Mouse (Mus musculus) MEL (cell line): ENCODE measurements around the gene Pex11b. TPM values are rescaled to one million over a fixed set of nuclear protein-coding genes. Genes with fewer than 3 reads are reported as not detected.
A peak's percentile ranks its signal among the peaks of the same experiment; 100 is the strongest.

Experiments
- DNase-seq: peaks from one replicate; pipeline ENCODE4 v3.0.0; 2011; ENCODE audit warnings: low read depth, low spot score
- H3K27ac ChIP-seq: 2 replicates; pipeline ENCODE4 v1.5.1; 2012; ENCODE audit warnings: low read depth, mild to moderate bottlenecking, control low read depth, low read length, moderate library complexity; ENCODE audit not compliant: control insufficient read depth
- H3K27me3 ChIP-seq, 2 experiments: fragments of 150-350 bp in 1 of 2; sonication (generic) in 1 of 2; 2 replicates each; pipeline ENCODE4 v1.6.1; 2012; ENCODE audit warnings: low read length in 2 of 2, mild to moderate bottlenecking in 2 of 2, improper control_type of control experiment in 1 of 2, moderate library complexity in 1 of 2; ENCODE audit not compliant: insufficient read depth in 2 of 2, control insufficient read depth in 1 of 2
- H3K36me3 ChIP-seq, 2 experiments: 2 replicates each; pipeline ENCODE4 v1.6.1; 2012 to 2014; ENCODE audit warnings: low read length in 2 of 2, improper control_type of control experiment in 1 of 2, inconsistent platforms in 1 of 2, mild to moderate bottlenecking in 1 of 2; ENCODE audit not compliant: insufficient read depth in 2 of 2, control insufficient read depth in 1 of 2
- H3K4me1 ChIP-seq, 2 experiments: fragments of 150-350 bp in 1 of 2; sonication (generic) in 1 of 2; 2 replicates each; pipeline ENCODE4 v1.6.1; 2012; ENCODE audit warnings: low read length in 2 of 2, improper control_type of control experiment in 1 of 2, mild to moderate bottlenecking in 1 of 2; ENCODE audit not compliant: insufficient read depth in 2 of 2, control insufficient read depth in 1 of 2
- H3K4me3 ChIP-seq, 2 experiments: fragments of 150-350 bp in 1 of 2; sonication (generic) in 1 of 2; 2 replicates each; pipeline ENCODE4 v1.5.1; 2012; ENCODE audit warnings: low read depth in 2 of 2, low read length in 2 of 2, mild to moderate bottlenecking in 2 of 2, moderate library complexity in 2 of 2, control low read depth in 1 of 2, improper control_type of control experiment in 1 of 2; ENCODE audit not compliant: control insufficient read depth in 1 of 2, insufficient read depth in 1 of 2
- H3K79me2 ChIP-seq: 2 replicates; pipeline ENCODE4 v1.6.1; 2012; ENCODE audit warnings: mild to moderate bottlenecking, low read length, moderate library complexity; ENCODE audit not compliant: control insufficient read depth, poor library complexity, insufficient read depth
- H3K9ac ChIP-seq: 2 replicates; pipeline ENCODE4 v1.6.1; 2012; ENCODE audit warnings: low read depth, mild to moderate bottlenecking, control low read depth, low read length, moderate library complexity; ENCODE audit not compliant: control insufficient read depth, poor library complexity, severe bottlenecking
- H3K9me3 ChIP-seq: fragments of 150-350 bp; sonication (generic); replicated peaks from 2 replicates; pipeline ENCODE4 v1.6.1; 2012; ENCODE audit warnings: mild to moderate bottlenecking, low read length, improper control_type of control experiment, moderate library complexity; ENCODE audit not compliant: insufficient read depth
- BHLHE40 ChIP-seq: IDR thresholded peaks from 2 replicates; pipeline ENCODE4 v1.6.1; 2012; ENCODE audit warnings: low read depth, mild to moderate bottlenecking, inconsistent platforms, low read length, improper control_type of control experiment, borderline replicate concordance
- CHD1 ChIP-seq: IDR thresholded peaks from 2 replicates; pipeline ENCODE4 v1.6.1; 2012; ENCODE audit warnings: low read depth, mild to moderate bottlenecking, inconsistent platforms, low read length, improper control_type of control experiment
- CHD2 ChIP-seq: IDR thresholded peaks from 2 replicates; pipeline ENCODE4 v1.6.1; 2011; ENCODE audit warnings: low read length, improper control_type of control experiment
- CTCF ChIP-seq, 3 experiments: IDR thresholded peaks in 2 of 3; conservative IDR thresholded peaks in 1 of 3; 2 replicates each; pipeline ENCODE4 v1.5.1; 2011 to 2012; ENCODE audit warnings: low read length in 3 of 3, low read depth in 2 of 3, mild to moderate bottlenecking in 2 of 3, improper control_type of control experiment in 1 of 3, inconsistent platforms in 1 of 3, mixed read lengths in 1 of 3, moderate library complexity in 1 of 3; ENCODE audit not compliant: control insufficient read depth in 1 of 3, insufficient read depth in 1 of 3, poor library complexity in 1 of 3, severe bottlenecking in 1 of 3
- E2F4 ChIP-seq: IDR thresholded peaks from 2 replicates; pipeline ENCODE4 v1.6.1; 2011; ENCODE audit warnings: low read depth, low read length, improper control_type of control experiment, borderline replicate concordance
- ELF1 ChIP-seq: IDR thresholded peaks from 2 replicates; pipeline ENCODE4 v1.6.1; 2014; ENCODE audit warnings: low read depth, mild to moderate bottlenecking, inconsistent platforms, low read length, improper control_type of control experiment, moderate library complexity
- EP300 ChIP-seq, 2 experiments: IDR thresholded peaks; 2 replicates each; pipeline ENCODE4 v1.6.1; 2011; ENCODE audit warnings: improper control_type of control experiment in 2 of 2, low read length in 2 of 2, low read depth in 1 of 2, mild to moderate bottlenecking in 1 of 2
- ETS1 ChIP-seq: IDR thresholded peaks from 2 replicates; pipeline ENCODE4 v1.6.1; 2012; ENCODE audit warnings: low read depth, mild to moderate bottlenecking, inconsistent platforms, low read length, improper control_type of control experiment, moderate library complexity
- GABPA ChIP-seq: IDR thresholded peaks from 2 replicates; pipeline ENCODE4 v1.6.1; 2012; ENCODE audit warnings: low read depth, mild to moderate bottlenecking, inconsistent platforms, low read length, improper control_type of control experiment, moderate library complexity
- GATA1 ChIP-seq: IDR thresholded peaks from 2 replicates; pipeline ENCODE4 v1.6.1; 2011; ENCODE audit warnings: low read depth, low read length, improper control_type of control experiment
- HCFC1 ChIP-seq: IDR thresholded peaks from 2 replicates; pipeline ENCODE4 v1.6.1; 2012; ENCODE audit warnings: low read depth, mild to moderate bottlenecking, inconsistent platforms, low read length, improper control_type of control experiment, moderate library complexity
- JUND ChIP-seq: IDR thresholded peaks from 2 replicates; pipeline ENCODE4 v1.6.1; 2011; ENCODE audit warnings: low read depth, mild to moderate bottlenecking, improper control_type of control experiment, low read length
- KAT2A ChIP-seq: conservative IDR thresholded peaks from 2 replicates; pipeline ENCODE4 v1.6.1; 2012; ENCODE audit warnings: low read depth, low read length, improper control_type of control experiment, inconsistent platforms
- MAFK ChIP-seq: IDR thresholded peaks from 2 replicates; pipeline ENCODE4 v1.6.1; 2011; ENCODE audit warnings: low read depth, mild to moderate bottlenecking, low read length, improper control_type of control experiment, borderline replicate concordance
- MAX ChIP-seq: IDR thresholded peaks from 2 replicates; pipeline ENCODE4 v1.6.1; 2011; ENCODE audit warnings: low read length, improper control_type of control experiment
- MAZ ChIP-seq: IDR thresholded peaks from 2 replicates; pipeline ENCODE4 v1.6.1; 2012; ENCODE audit warnings: low read depth, mild to moderate bottlenecking, inconsistent platforms, low read length, improper control_type of control experiment
- MEF2A ChIP-seq: IDR thresholded peaks from 2 replicates; pipeline ENCODE4 v1.6.1; 2014; ENCODE audit warnings: low read depth, mild to moderate bottlenecking, inconsistent platforms, low read length, improper control_type of control experiment; ENCODE audit not compliant: poor library complexity, insufficient replicate concordance, severe bottlenecking; ENCODE audit errors: extremely low read depth
- MXI1 ChIP-seq: IDR thresholded peaks from 2 replicates; pipeline ENCODE4 v1.6.1; 2011; ENCODE audit warnings: mild to moderate bottlenecking, low read depth, low read length, improper control_type of control experiment
- NELFE ChIP-seq: IDR thresholded peaks from 2 replicates; pipeline ENCODE4 v1.6.1; 2011; ENCODE audit warnings: low read depth, low read length, improper control_type of control experiment
- NRF1 ChIP-seq: IDR thresholded peaks from 2 replicates; pipeline ENCODE4 v1.6.1; 2014; ENCODE audit warnings: low read depth, mild to moderate bottlenecking, inconsistent platforms, low read length, improper control_type of control experiment, moderate library complexity; ENCODE audit not compliant: poor library complexity, insufficient read depth, severe bottlenecking
- POLR2A ChIP-seq, 2 experiments: IDR thresholded peaks; 2 replicates each; pipeline ENCODE4 v1.6.1; 2011 to 2012; ENCODE audit warnings: low read length in 2 of 2, mild to moderate bottlenecking in 2 of 2, control low read depth in 1 of 2, improper control_type of control experiment in 1 of 2, low read depth in 1 of 2, moderate library complexity in 1 of 2; ENCODE audit not compliant: control insufficient read depth in 1 of 2, insufficient read depth in 1 of 2, poor library complexity in 1 of 2
- POLR2AphosphoS2 ChIP-seq: IDR thresholded peaks from 2 replicates; pipeline ENCODE4 v1.6.1; 2011; ENCODE audit warnings: low read length, improper control_type of control experiment
- POLR2AphosphoS5 ChIP-seq: IDR thresholded peaks from 2 replicates; pipeline ENCODE4 v1.6.1; 2012; ENCODE audit warnings: low read depth, borderline replicate concordance, mild to moderate bottlenecking, inconsistent platforms, low read length, moderate library complexity, mixed read lengths
- RAD21 ChIP-seq: IDR thresholded peaks from 2 replicates; pipeline ENCODE4 v1.6.1; 2011; ENCODE audit warnings: mild to moderate bottlenecking, low read depth, low read length, improper control_type of control experiment
- RCOR1 ChIP-seq: IDR thresholded peaks from 2 replicates; pipeline ENCODE4 v1.6.1; 2012; ENCODE audit warnings: low read depth, mild to moderate bottlenecking, inconsistent platforms, low read length, improper control_type of control experiment
- SIN3A ChIP-seq: IDR thresholded peaks from 2 replicates; pipeline ENCODE4 v1.6.1; 2012; ENCODE audit warnings: low read length, improper control_type of control experiment, inconsistent platforms
- SMC3 ChIP-seq: IDR thresholded peaks from 2 replicates; pipeline ENCODE4 v1.6.1; 2011; ENCODE audit warnings: low read depth, low read length, improper control_type of control experiment
- TAL1 ChIP-seq: IDR thresholded peaks from 2 replicates; pipeline ENCODE4 v1.6.1; 2012; ENCODE audit warnings: mild to moderate bottlenecking, inconsistent platforms, low read length, moderate library complexity, mixed read lengths
- TBP ChIP-seq: IDR thresholded peaks from 2 replicates; pipeline ENCODE4 v1.8.0; 2011; ENCODE audit warnings: low read depth, low read length, improper control_type of control experiment
- TCF12 ChIP-seq: IDR thresholded peaks from 2 replicates; pipeline ENCODE4 v1.6.1; 2014; ENCODE audit warnings: low read depth, mild to moderate bottlenecking, inconsistent platforms, low read length, improper control_type of control experiment, moderate library complexity
- UBTF ChIP-seq: IDR thresholded peaks from 2 replicates; pipeline ENCODE4 v1.6.1; 2012; ENCODE audit warnings: low read depth, mild to moderate bottlenecking, inconsistent platforms, low read length, improper control_type of control experiment, moderate library complexity, borderline replicate concordance; ENCODE audit not compliant: insufficient read depth
- USF1 ChIP-seq: IDR thresholded peaks from 2 replicates; pipeline ENCODE4 v1.6.1; 2014; ENCODE audit warnings: low read depth, mild to moderate bottlenecking, inconsistent platforms, low read length, improper control_type of control experiment, moderate library complexity
- ZC3H11A ChIP-seq: IDR thresholded peaks from 2 replicates; pipeline ENCODE4 v1.6.1; 2012; ENCODE audit warnings: low read depth, mild to moderate bottlenecking, inconsistent platforms, low read length, improper control_type of control experiment
- ZKSCAN1 ChIP-seq: IDR thresholded peaks from 2 replicates; pipeline ENCODE4 v1.6.1; 2012; ENCODE audit warnings: low read depth, mild to moderate bottlenecking, inconsistent platforms, low read length, improper control_type of control experiment, moderate library complexity
- ZMIZ1 ChIP-seq: IDR thresholded peaks from 2 replicates; pipeline ENCODE4 v1.6.1; 2012; ENCODE audit warnings: low read depth, mild to moderate bottlenecking, inconsistent platforms, low read length, improper control_type of control experiment, moderate library complexity
- polyA plus RNA-seq, 2 experiments: library from polyadenylated mRNA; stranded (reverse) in 1 of 2; unstranded in 1 of 2; fragments of >175 nt in 1 of 2; fragments of >200 nt in 1 of 2; gene quantifications; 2 replicates each; pipeline versions ENCODE4 v1.2.1 to v1.2.4; 2012; ENCODE audit warnings: low replicate concordance in 2 of 2, low read depth in 1 of 2; ENCODE audit not compliant: insufficient read length in 2 of 2, insufficient read depth in 1 of 2, missing spikeins in 1 of 2
- total RNA-seq: library from RNA; depleted of rRNA; stranded (reverse); fragments of 300-350 nt; gene quantifications from 2 replicates; pipeline ENCODE4 v1.2.3, GENCODE M21; 2012

Pex11b gene
- total and polyA plus RNA-seq, 3 experiments = 38.2 to 82.8 TPM; not detected in 1

DNA sequence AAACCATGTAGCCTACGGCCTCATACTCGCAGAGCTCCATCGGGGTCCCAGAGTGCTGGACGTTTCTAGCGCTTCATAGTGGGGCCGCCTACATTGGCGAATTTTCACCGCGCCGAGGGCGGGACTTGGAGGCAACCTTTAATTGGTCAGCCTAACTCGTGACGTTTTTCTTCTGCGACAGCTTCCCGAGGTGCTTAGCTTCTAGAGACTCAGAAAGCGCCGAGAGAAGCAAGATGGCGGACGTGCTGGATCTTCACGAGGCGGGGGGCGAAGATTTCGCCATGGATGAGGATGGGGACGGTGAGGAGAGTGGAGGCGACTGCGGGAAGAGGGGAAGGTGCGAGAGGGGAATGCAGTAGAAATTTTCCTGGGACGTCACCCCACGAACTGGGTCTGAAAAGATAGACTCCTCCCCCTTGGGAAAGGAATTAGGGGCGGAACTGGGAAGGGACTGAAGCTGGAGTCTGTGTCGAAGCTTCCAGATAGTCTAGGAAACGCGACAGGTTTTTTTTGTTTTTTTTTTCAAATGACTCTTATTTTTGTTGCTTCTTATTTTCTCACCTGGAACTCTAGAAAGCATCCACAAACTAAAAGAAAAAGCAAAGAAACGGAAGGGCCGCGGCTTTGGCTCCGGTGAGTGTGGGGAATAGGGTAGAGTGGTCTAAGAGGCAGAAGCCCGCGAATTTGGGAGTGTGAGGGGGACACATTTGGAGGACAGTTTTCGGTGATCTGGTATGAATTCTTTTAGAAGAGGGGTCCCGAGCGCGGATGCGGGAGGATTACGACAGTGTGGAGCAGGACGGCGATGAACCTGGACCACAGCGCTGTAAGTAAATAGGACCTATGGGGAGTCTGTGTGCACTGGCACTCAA is 5.2 kb upstream of the Pex11b start, which contains the start of gene Rbm8a:
Rbm8a (plus strand) TSS at position 205 of the 872 bp plus-strand sequence.
- peaks cover 16 to 35% of the 10 kb centered on the region in 2 experiments for H3K36me3 ChIP-seq
- H3K27ac ChIP-seq = peak within 1 kb of the TSS; percentile 65
- peak within 1 kb of the TSS; percentile 76 to 78 for H3K4me3 ChIP-seq
- peaks cover 12 to 21% of the 10 kb centered on the region in 2 experiments for H3K4me1 ChIP-seq
- DNase-seq = peak; percentile 100
- no peaks in the 10 kb centered on the region for H3K27me3 ChIP-seq
- no peaks in the 10 kb centered on the region for H3K9me3 ChIP-seq
- H3K79me2 ChIP-seq = peaks cover 31% of the 10 kb centered on the region
- H3K9ac ChIP-seq = peak within 1 kb of the TSS; percentile 80
- no peak for TF ChIP-seq SMC3
- no peak for TF ChIP-seq CTCF (IDR thresholded peaks at IDR 0.05 in 2 of 3, conservative IDR thresholded peaks at IDR 0.05 in 1 of 3; ENCODE audit: control insufficient read depth in 1 of 3, insufficient read depth in 1 of 3, low read depth in 2 of 3, low read length in 3 of 3, poor library complexity in 1 of 3, severe bottlenecking in 1 of 3)
- peak; percentile 43; the same call in 1 of the 2 replicates for TF ChIP-seq USF1
- peak; percentile 53; the same call in 1 of the 2 replicates for TF ChIP-seq GABPA
- no peak for TF ChIP-seq GATA1
- peak; percentile 55; the same call in 1 of the 2 replicates for TF ChIP-seq JUND
- 0 out of 2 replicates have a peak, but pooled peaks have one; percentile 29 for TF ChIP-seq ZC3H11A
- no peak for TF ChIP-seq NRF1
- no peak for TF ChIP-seq UBTF
- TF ChIP-seq SIN3A = peak; percentile 99
- no peak; a peak in 1 of 4 replicates for TF ChIP-seq EP300 (IDR thresholded peaks at IDR 0.05; ENCODE audit: low read depth in 1 of 2, low read length in 2 of 2)
- no peak for TF ChIP-seq RAD21
- TF ChIP-seq HCFC1 = peak; percentile 96
- no peak for TF ChIP-seq ZKSCAN1
- TF ChIP-seq ELF1 = peak; percentile 76
- TF ChIP-seq E2F4 = peak; percentile 85; the same call in 1 of the 2 replicates
- TF ChIP-seq CHD2 = no peak; the same call in 1 of the 2 replicates
- TF ChIP-seq CHD1 = peak; percentile 83; the same call in 1 of the 2 replicates
- peak; percentile 42; the same call in 1 of the 2 replicates for TF ChIP-seq RCOR1
- peak; percentile 87 for TF ChIP-seq POLR2AphosphoS5
- no peak for TF ChIP-seq MEF2A
- TF ChIP-seq POLR2A (IDR thresholded peaks at IDR 0.05; ENCODE audit: control insufficient read depth in 1 of 2, insufficient read depth in 1 of 2, low read depth in 1 of 2, low read length in 2 of 2, poor library complexity in 1 of 2) = peak; percentile 93 to 100; a peak in 3 of 4 replicates
- no peak for TF ChIP-seq TAL1
- 0 out of 2 replicates have a peak, but pooled peaks have one; percentile 42 for TF ChIP-seq MAZ
- peak; percentile 87 for TF ChIP-seq TCF12
- peak; percentile 99 for TF ChIP-seq NELFE
- TF ChIP-seq ETS1 = no peak; the same call in 1 of the 2 replicates
- peak; percentile 98 for TF ChIP-seq ZMIZ1
- TF ChIP-seq MAFK = no peak
- TF ChIP-seq KAT2A = peak; percentile 81
- peak; percentile 97 for TF ChIP-seq MXI1
- TF ChIP-seq MAX = peak; percentile 68
- TF ChIP-seq POLR2AphosphoS2 = peak; percentile 100
- no peak for TF ChIP-seq BHLHE40
- peak; percentile 97 for TF ChIP-seq TBP
